Comparison of ENCODE assay signal across 22 mouse cellular contexts in the genomic region with DNA sequence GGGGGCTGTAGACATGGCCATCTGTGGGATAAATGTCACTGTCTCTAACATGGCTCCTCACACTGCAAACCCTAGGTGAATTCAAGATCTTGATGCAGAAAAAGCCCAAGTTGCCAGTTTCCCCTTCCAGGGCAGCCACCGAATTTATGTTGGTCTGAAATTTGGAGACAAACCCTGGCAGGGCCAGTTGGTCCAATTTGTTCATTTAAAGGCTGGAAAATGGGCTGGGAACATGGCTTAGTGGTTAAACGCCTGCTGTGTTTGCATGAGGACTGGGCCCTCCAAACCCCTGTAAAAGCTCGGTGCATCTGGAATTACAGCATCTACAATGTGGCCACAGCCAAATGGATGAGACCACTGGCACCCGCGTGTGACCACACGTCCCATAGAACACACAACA. TPM values are rescaled to one million over a fixed set of nuclear protein-coding genes. Genes with fewer than 3 reads are reported as not detected.
DNase-seq lines count a peak whose midpoint lies in the region; ATAC-seq and TF ChIP-seq lines count a peak whose summit lies in the region.
"Had no signal": no experiment of that assay in that cellular context is flagged by ENCODE, and none has a peak within 500 bp of the region (broad histone marks: within the 10 kb centered on the region; RNA-seq: fewer than 3 reads in every experiment).

No protein-coding gene starts in this region.

- H3K27ac ChIP-seq in forebrain, embryonic 11.5 days (ENCODE audit: low read depth, low read length), result no peak overlapping the region
- no peak overlapping the region for H3K27ac ChIP-seq in forebrain, embryonic 16.5 days (ENCODE audit: low read length)
- H3K27ac ChIP-seq in heart, embryonic 10.5 days, result no peak overlapping the region
- no peak overlapping the region for H3K27ac ChIP-seq in heart, embryonic 12.5 days (ENCODE audit: poor library complexity, severe bottlenecking)
- H3K27ac ChIP-seq in liver, adult 2 months (replicated peaks; ENCODE audit: insufficient read depth, low read depth, low read length), result 0 out of 2 replicates have a peak overlapping the region, but pooled peaks have one; percentile 11
- H3K27ac ChIP-seq in midbrain, embryonic 11.5 days (ENCODE audit: low read depth, low read length), result no peak overlapping the region
- H3K27ac ChIP-seq in midbrain, embryonic 15.5 days, result no peak overlapping the region

- no peaks in the 10 kb centered on the region for H3K4me1 ChIP-seq in forebrain, embryonic 11.5 days (replicated peaks; ENCODE audit: control insufficient read depth, insufficient read depth, low read length)
- H3K4me1 ChIP-seq in forebrain, embryonic 16.5 days (replicated peaks; ENCODE audit: control insufficient read depth, insufficient read depth, low read length), result no peaks in the 10 kb centered on the region
- no peaks in the 10 kb centered on the region for H3K4me1 ChIP-seq in heart, embryonic 10.5 days
- H3K4me1 ChIP-seq in heart, embryonic 12.5 days (replicated peaks), result no peaks in the 10 kb centered on the region
- H3K4me1 ChIP-seq in liver, adult 2 months (ENCODE audit: control insufficient read depth, insufficient read depth, low read length), result peaks cover 19% of the 10 kb centered on the region
- no peaks in the 10 kb centered on the region for H3K4me1 ChIP-seq in midbrain, embryonic 11.5 days (ENCODE audit: control insufficient read depth, insufficient read depth, low read length)
- no peaks in the 10 kb centered on the region for H3K4me1 ChIP-seq in midbrain, embryonic 15.5 days

- no peak overlapping the region for H3K4me3 ChIP-seq in forebrain, embryonic 11.5 days (ENCODE audit: low read depth, low read length)
- no peak overlapping the region for H3K4me3 ChIP-seq in forebrain, embryonic 16.5 days (replicated peaks; ENCODE audit: low read length)
- no peak overlapping the region for H3K4me3 ChIP-seq in heart, embryonic 10.5 days
- no peak overlapping the region for H3K4me3 ChIP-seq in heart, embryonic 12.5 days
- H3K4me3 ChIP-seq in liver, adult 2 months (ENCODE audit: insufficient read depth, low read depth, low read length), result no peak overlapping the region
- no peak overlapping the region for H3K4me3 ChIP-seq in midbrain, embryonic 11.5 days (ENCODE audit: low read depth, low read length)
- no peak overlapping the region for H3K4me3 ChIP-seq in midbrain, embryonic 15.5 days

- no peaks in the 10 kb centered on the region for H3K27me3 ChIP-seq in forebrain, embryonic 11.5 days (ENCODE audit: control insufficient read depth, insufficient read depth, low read length)
- no peaks in the 10 kb centered on the region for H3K27me3 ChIP-seq in forebrain, embryonic 16.5 days (replicated peaks; ENCODE audit: control insufficient read depth, insufficient read depth, low read length)
- H3K27me3 ChIP-seq in heart, embryonic 10.5 days (ENCODE audit: insufficient read depth, poor library complexity, severe bottlenecking), result no peaks in the 10 kb centered on the region
- no peaks in the 10 kb centered on the region for H3K27me3 ChIP-seq in heart, embryonic 12.5 days (replicated peaks)
- no peaks in the 10 kb centered on the region for H3K27me3 ChIP-seq in liver, adult 2 months (ENCODE audit: control insufficient read depth, insufficient read depth, low read length)
- H3K27me3 ChIP-seq in midbrain, embryonic 11.5 days (ENCODE audit: control insufficient read depth, insufficient read depth, low read length), result no peaks in the 10 kb centered on the region
- H3K27me3 ChIP-seq in midbrain, embryonic 15.5 days (replicated peaks), result no peaks in the 10 kb centered on the region
- H3K27me3 ChIP-seq: CH12.LX, Patski had no signal

- H3K79me2 ChIP-seq in liver, adult 2 months (ENCODE audit: control insufficient read depth, insufficient read depth, low read length), result peaks cover 12% of the 10 kb centered on the region; the same call in 1 of the 2 replicates

- peaks cover 2% of the 10 kb centered on the region; the same call in 1 of the 2 replicates for H3K36me3 ChIP-seq in forebrain, embryonic 11.5 days (ENCODE audit: control insufficient read depth, insufficient read depth, low read length)
- peaks cover 12% of the 10 kb centered on the region for H3K36me3 ChIP-seq in forebrain, embryonic 16.5 days (ENCODE audit: control insufficient read depth, insufficient read depth)
- peaks cover 40% of the 10 kb centered on the region for H3K36me3 ChIP-seq in heart, embryonic 10.5 days
- H3K36me3 ChIP-seq in heart, embryonic 12.5 days, result peaks cover 38% of the 10 kb centered on the region
- H3K36me3 ChIP-seq in liver, adult 2 months (ENCODE audit: control insufficient read depth, insufficient read depth, low read length), result peaks cover 27% of the 10 kb centered on the region
- H3K36me3 ChIP-seq in midbrain, embryonic 11.5 days (ENCODE audit: control insufficient read depth, insufficient read depth, low read length), result peaks cover 5% of the 10 kb centered on the region
- H3K36me3 ChIP-seq in midbrain, embryonic 15.5 days (replicated peaks), result peaks cover 6% of the 10 kb centered on the region; the same call in 1 of the 2 replicates

- no peak for ATAC-seq in forebrain, embryonic 11.5 days (replicated peaks; ENCODE audit: low FRiP score)
- ATAC-seq in forebrain, embryonic 16.5 days, result no peak
- ATAC-seq in heart, embryonic 12.5 days (ENCODE audit: insufficient number of reproducible peaks, low FRiP score), result no peak
- ATAC-seq in midbrain, embryonic 11.5 days (ENCODE audit: low FRiP score), result no peak
- no peak for ATAC-seq in midbrain, embryonic 15.5 days (replicated peaks)
- ATAC-seq: activated CD4-positive, CD25-positive, alpha-beta regulatory T cell, adult 4 months; CD4-positive, CD25-positive, alpha-beta regulatory T cell, adult 4 months; Patski had no signal

- no peak overlapping the region for H3K4me2 ChIP-seq in forebrain, embryonic 11.5 days (ENCODE audit: low read depth, low read length, severe bottlenecking)
- no peak overlapping the region for H3K4me2 ChIP-seq in forebrain, embryonic 16.5 days (ENCODE audit: low read length)
- no peak overlapping the region for H3K4me2 ChIP-seq in heart, embryonic 12.5 days
- no peak overlapping the region for H3K4me2 ChIP-seq in midbrain, embryonic 11.5 days
- H3K4me2 ChIP-seq in midbrain, embryonic 15.5 days, result no peak overlapping the region

- TF ChIP-seq CTCF in liver, adult 2 months (IDR thresholded peaks at IDR 0.05; ENCODE audit: low read depth, low read length), result no peak

- no peaks in the 10 kb centered on the region for H3K9me3 ChIP-seq in forebrain, embryonic 11.5 days (ENCODE audit: control insufficient read depth, low read length)
- H3K9me3 ChIP-seq in forebrain, embryonic 16.5 days (ENCODE audit: control insufficient read depth, low read length), result no peaks in the 10 kb centered on the region
- no peaks in the 10 kb centered on the region for H3K9me3 ChIP-seq in heart, embryonic 10.5 days
- H3K9me3 ChIP-seq in heart, embryonic 12.5 days (replicated peaks), result no peaks in the 10 kb centered on the region
- no peaks in the 10 kb centered on the region for H3K9me3 ChIP-seq in midbrain, embryonic 11.5 days (ENCODE audit: control insufficient read depth, low read length)
- H3K9me3 ChIP-seq in midbrain, embryonic 15.5 days, result no peaks in the 10 kb centered on the region
- H3K9me3 ChIP-seq: G1E had no signal

- H3K9ac ChIP-seq in forebrain, embryonic 11.5 days (ENCODE audit: low read length), result no peak overlapping the region
- no peak overlapping the region for H3K9ac ChIP-seq in forebrain, embryonic 16.5 days (replicated peaks; ENCODE audit: low read depth, low read length)
- no peak overlapping the region for H3K9ac ChIP-seq in heart, embryonic 12.5 days
- H3K9ac ChIP-seq in liver, adult 2 months (ENCODE audit: low read depth, low read length), result no peak overlapping the region
- no peak overlapping the region for H3K9ac ChIP-seq in midbrain, embryonic 11.5 days (ENCODE audit: low read length)
- H3K9ac ChIP-seq in midbrain, embryonic 15.5 days, result no peak overlapping the region

- DNase-seq in forebrain, embryonic 11.5 days (ENCODE audit: low spot score), result peak; percentile 15
- DNase-seq in heart, embryonic 10.5 days (ENCODE audit: low spot score), result peak; percentile 53
- DNase-seq in liver, adult 2 months (ENCODE audit: extremely low read depth, low read depth, low spot score), result no peak
- no peak for DNase-seq in liver
- DNase-seq in midbrain, embryonic 11.5 days (ENCODE audit: low spot score, missing footprints), result peak; percentile 75
- DNase-seq: adrenal gland, adult 2 months; adrenal gland, adult 8-10 months; adrenal gland, postnatal 10 days; adrenal gland, postnatal 14 days; adrenal gland, postnatal 25 days; adrenal gland, postnatal 36 days; B cell, adult 2 months; cerebellum, adult 11 months; cerebellum, adult 11-12 months had no signal

- no peak for TF ChIP-seq POLR2A in liver, adult 2 months (IDR thresholded peaks at IDR 0.05; ENCODE audit: extremely low read depth, insufficient read depth, low read length)

- 95% methylated on average over 6 of the region's 6 CpGs for WGBS in forebrain, embryonic 11.5 days
- 93% methylated on average over 6 of the region's 6 CpGs for WGBS in forebrain, embryonic 16.5 days
- 93% methylated on average over 6 of the region's 6 CpGs for WGBS in heart, embryonic 10.5 days
- 90% methylated on average over 6 of the region's 6 CpGs for WGBS in heart, embryonic 12.5 days
- WGBS in liver, adult 2 months, result 91% methylated on average over 6 of the region's 6 CpGs
- WGBS in midbrain, embryonic 11.5 days, result 94% methylated on average over 6 of the region's 6 CpGs
- 95% methylated on average over 6 of the region's 6 CpGs for WGBS in midbrain, embryonic 15.5 days

RNA-seq across cellular contexts. Expression of gene Cisd1, which starts 15.5 kb away (rescaled TPM):
- polyA plus RNA-seq in forebrain, embryonic 11.5 days (2014; fragmentation: Nextera tagmentation; extraction: Ambion mirVana), result 137 and 139 TPM in 2 replicates
- polyA plus RNA-seq in forebrain, embryonic 16.5 days (2015; fragmentation: Nextera tagmentation; extraction: Ambion mirVana), result 242 and 252 TPM in 2 replicates
- polyA plus RNA-seq in heart, embryonic 10.5 days (2016; fragmentation: Nextera tagmentation; extraction: Ambion mirVana), result 127 and 162 TPM in 2 replicates
- polyA plus RNA-seq in heart, embryonic 12.5 days (2016; fragmentation: Nextera tagmentation; extraction: Ambion mirVana), result 165 and 170 TPM in 2 replicates
- 159 and 205 TPM in 2 replicates for total RNA-seq in liver, adult 2 months (2014; rRNA removed)
- polyA plus RNA-seq in liver, adult 2 months (2012; rRNA removed), result 209 and 211 TPM in 2 replicates
- 152 and 155 TPM in 2 replicates for polyA plus RNA-seq in midbrain, embryonic 11.5 days (2014; fragmentation: Nextera tagmentation; extraction: Ambion mirVana)
- 257 and 277 TPM in 2 replicates for polyA plus RNA-seq in midbrain, embryonic 15.5 days (2015; fragmentation: Nextera tagmentation; extraction: Ambion mirVana)

RNA-seq across cellular contexts. Expression of gene Ipmk, which starts 18.3 kb away (rescaled TPM):
- polyA plus RNA-seq in forebrain, embryonic 11.5 days (2014; fragmentation: Nextera tagmentation; extraction: Ambion mirVana), result 25.8 and 26.4 TPM in 2 replicates
- 18.8 and 20.1 TPM in 2 replicates for polyA plus RNA-seq in forebrain, embryonic 16.5 days (2015; fragmentation: Nextera tagmentation; extraction: Ambion mirVana)
- polyA plus RNA-seq in heart, embryonic 10.5 days (2016; fragmentation: Nextera tagmentation; extraction: Ambion mirVana), result 10.6 and 11.7 TPM in 2 replicates
- polyA plus RNA-seq in heart, embryonic 12.5 days (2016; fragmentation: Nextera tagmentation; extraction: Ambion mirVana), result 10.2 and 11.9 TPM in 2 replicates
- 46.2 and 54.8 TPM in 2 replicates for total RNA-seq in liver, adult 2 months (2014; rRNA removed)
- 11.6 and 13.7 TPM in 2 replicates for polyA plus RNA-seq in liver, adult 2 months (2012; rRNA removed)
- 24.8 and 24.9 TPM in 2 replicates for polyA plus RNA-seq in midbrain, embryonic 11.5 days (2014; fragmentation: Nextera tagmentation; extraction: Ambion mirVana)
- 17.9 and 18.2 TPM in 2 replicates for polyA plus RNA-seq in midbrain, embryonic 15.5 days (2015; fragmentation: Nextera tagmentation; extraction: Ambion mirVana)

RNA-seq across cellular contexts. Expression of gene Ube2d1, which starts 44.2 kb away (rescaled TPM):
- polyA plus RNA-seq in forebrain, embryonic 11.5 days (2014; fragmentation: Nextera tagmentation; extraction: Ambion mirVana), result 139 and 150 TPM in 2 replicates
- 186 and 198 TPM in 2 replicates for polyA plus RNA-seq in forebrain, embryonic 16.5 days (2015; fragmentation: Nextera tagmentation; extraction: Ambion mirVana)
- polyA plus RNA-seq in heart, embryonic 10.5 days (2016; fragmentation: Nextera tagmentation; extraction: Ambion mirVana), result 59.7 and 65.2 TPM in 2 replicates
- polyA plus RNA-seq in heart, embryonic 12.5 days (2016; fragmentation: Nextera tagmentation; extraction: Ambion mirVana), result 66.2 and 68.1 TPM in 2 replicates
- total RNA-seq in liver, adult 2 months (2014; rRNA removed), result 5.3 and 6.2 TPM in 2 replicates
- polyA plus RNA-seq in liver, adult 2 months (2012; rRNA removed), result 8.0 and 9.5 TPM in 2 replicates
- polyA plus RNA-seq in midbrain, embryonic 11.5 days (2014; fragmentation: Nextera tagmentation; extraction: Ambion mirVana), result 176 and 184 TPM in 2 replicates
- polyA plus RNA-seq in midbrain, embryonic 15.5 days (2015; fragmentation: Nextera tagmentation; extraction: Ambion mirVana), result 169 and 180 TPM in 2 replicates
- polyA plus RNA-seq: G1E had no signal

Comparison
In these comparisons a context has a peak if more than half of its experiments do, and no peak if none do; other contexts are left out.
1. DNase-seq: peak in forebrain, embryonic 11.5 days (single experiment), heart, embryonic 10.5 days (single experiment) and midbrain, embryonic 11.5 days (single experiment); none in liver, adult 2 months (single experiment) and liver (single experiment).